Mouse (Mus musculus) hindbrain, embryonic 16.5 days (tissue): Measurements from ENCODE around the gene Galnt4. TPM values are rescaled to one million over a fixed set of nuclear protein-coding genes. Genes with fewer than 3 reads are reported as not detected.
A peak's percentile ranks its signal among the peaks of the same experiment; 100 is the strongest.

Experiments
- ATAC-seq: fragments of 200-750 bp; cut with Nextera tagmentation; 2 replicates; pipeline ENCODE4 v1.8.0; 2017; ENCODE audit warnings: moderate TSS enrichment, moderate library complexity
- H3K27ac ChIP-seq: fragments of 300-500 bp; sonication (generic); 2 replicates; pipeline ENCODE4 v1.5.1; 2014; ENCODE audit warnings: low read depth, mild to moderate bottlenecking, control low read depth, low read length, moderate library complexity
- H3K27me3 ChIP-seq: fragments of 300-500 bp; sonication (generic); replicated peaks from 2 replicates; pipeline ENCODE4 v1.6.1; 2014; ENCODE audit warnings: low read length; ENCODE audit not compliant: control insufficient read depth, insufficient read depth
- H3K36me3 ChIP-seq: fragments of 300-500 bp; sonication (generic); 2 replicates; pipeline ENCODE4 v1.6.1; 2014; ENCODE audit warnings: mild to moderate bottlenecking, low read length, moderate library complexity, mixed read lengths; ENCODE audit not compliant: control insufficient read depth, insufficient read depth
- H3K4me1 ChIP-seq: fragments of 300-500 bp; sonication (generic); 2 replicates; pipeline ENCODE4 v1.6.1; 2014; ENCODE audit warnings: low read depth, low read length; ENCODE audit not compliant: control insufficient read depth, insufficient read depth
- H3K4me2 ChIP-seq: fragments of 300-500 bp; sonication (generic); 2 replicates; pipeline ENCODE4 v1.6.1; 2014; ENCODE audit warnings: mild to moderate bottlenecking, low read length, control low read depth, moderate library complexity
- H3K4me3 ChIP-seq: fragments of 300-500 bp; sonication (generic); 2 replicates; pipeline ENCODE4 v1.5.1; 2014; ENCODE audit warnings: mild to moderate bottlenecking, low read length, control low read depth, moderate library complexity
- H3K9ac ChIP-seq: fragments of 300-500 bp; sonication (generic); 2 replicates; pipeline ENCODE4 v1.6.1; 2014; ENCODE audit warnings: low read depth, mild to moderate bottlenecking, control low read depth, low read length, moderate library complexity
- H3K9me3 ChIP-seq: fragments of 300-500 bp; sonication (generic); 2 replicates; pipeline ENCODE4 v1.6.1; 2014; ENCODE audit warnings: mild to moderate bottlenecking, low read length, moderate library complexity; ENCODE audit not compliant: control insufficient read depth
- WGBS: fragments of 180-500 bp; shearing (Covaris S2); extraction: QIAGEN DNeasy Blood & Tissue Kit; methylation state at CpG from one replicate; pipeline ENCODE4 v1.1.7; 2014; 5-methylcytosine and 5-hydroxymethylcytosine counted together
- polyA plus RNA-seq: library from polyadenylated mRNA; unstranded; fragments of >200 nt; fragmentation: Nextera tagmentation; extraction: Ambion mirVana; gene quantifications from 2 replicates; pipeline ENCODE4 v1.2.1, GENCODE M21; 2015

The Galnt4 gene
- polyA plus RNA-seq, 1 experiment from 2014 or later = 2.9 TPM

GRCm38 (mm10) chr10:99119471-99119870, 11.5 kb downstream of the Galnt4 start:
- 86% methylated on average over 4 of the region's 4 CpGs for WGBS
- ATAC-seq = no peak
- H3K36me3 ChIP-seq = no peaks in the 10 kb centered on the region
- H3K4me1 ChIP-seq = no peaks in the 10 kb centered on the region
- no peak overlapping the region for H3K4me2 ChIP-seq
- no peak overlapping the region for H3K4me3 ChIP-seq
- H3K9me3 ChIP-seq = no peaks in the 10 kb centered on the region
- no peaks in the 10 kb centered on the region for H3K27me3 ChIP-seq
- H3K9ac ChIP-seq = no peak overlapping the region
- no peak overlapping the region for H3K27ac ChIP-seq

GRCm38 (mm10) chr10:99126225-99126624, 18.3 kb downstream of the Galnt4 start, which contains the start of gene Phxr2:
TSS of gene Phxr2 (minus strand) at chr10:99126325.
- Histone ChIP-seq H3K9ac (no peak within 1 kb of the TSS), H3K36me3 (no peaks in the 10 kb centered on the region), H3K9me3 (no peaks in the 10 kb centered on the region), H3K27ac (no peak within 1 kb of the TSS), H3K4me2 (no peak within 1 kb of the TSS), H3K27me3 (no peaks in the 10 kb centered on the region), H3K4me3 (no peak within 1 kb of the TSS), H3K4me1 (peaks cover 3% of the 10 kb centered on the region; the same call in 1 of the 2 replicates)
- 79% methylated on average over 4 of the region's 4 CpGs for WGBS
- no peak for ATAC-seq

DNA sequence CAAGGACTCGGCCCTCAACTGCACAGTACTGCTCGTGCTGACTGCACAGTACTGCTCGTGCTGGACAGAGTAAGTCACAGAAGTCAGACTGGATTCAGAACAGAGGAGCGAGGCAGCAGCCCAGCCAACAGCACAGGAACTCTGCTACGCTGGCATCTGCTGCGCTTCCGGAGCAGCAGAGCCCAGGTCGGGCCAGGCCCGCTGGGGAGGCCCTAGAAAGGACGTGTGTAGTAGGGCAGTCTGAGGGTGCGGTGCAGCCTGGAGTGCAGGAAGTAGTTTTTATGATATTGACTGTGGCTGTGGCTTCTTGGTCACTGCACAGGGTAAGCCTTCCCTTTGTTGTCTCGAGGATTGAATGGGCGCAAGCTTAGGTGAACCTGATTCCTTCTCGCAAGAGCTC, 19.0 kb downstream of the Galnt4 start:
- Histone ChIP-seq H3K9me3 (no peaks in the 10 kb centered on the region), H3K4me1 (peaks cover 3% of the 10 kb centered on the region; the same call in 1 of the 2 replicates), H3K4me3 (no peak overlapping the region), H3K27ac (no peak overlapping the region), H3K9ac (no peak overlapping the region), H3K4me2 (no peak overlapping the region), H3K27me3 (no peaks in the 10 kb centered on the region), H3K36me3 (no peaks in the 10 kb centered on the region)
- WGBS = 89% methylated on average over 12 of the region's 14 CpGs
- no peak for ATAC-seq

DNA sequence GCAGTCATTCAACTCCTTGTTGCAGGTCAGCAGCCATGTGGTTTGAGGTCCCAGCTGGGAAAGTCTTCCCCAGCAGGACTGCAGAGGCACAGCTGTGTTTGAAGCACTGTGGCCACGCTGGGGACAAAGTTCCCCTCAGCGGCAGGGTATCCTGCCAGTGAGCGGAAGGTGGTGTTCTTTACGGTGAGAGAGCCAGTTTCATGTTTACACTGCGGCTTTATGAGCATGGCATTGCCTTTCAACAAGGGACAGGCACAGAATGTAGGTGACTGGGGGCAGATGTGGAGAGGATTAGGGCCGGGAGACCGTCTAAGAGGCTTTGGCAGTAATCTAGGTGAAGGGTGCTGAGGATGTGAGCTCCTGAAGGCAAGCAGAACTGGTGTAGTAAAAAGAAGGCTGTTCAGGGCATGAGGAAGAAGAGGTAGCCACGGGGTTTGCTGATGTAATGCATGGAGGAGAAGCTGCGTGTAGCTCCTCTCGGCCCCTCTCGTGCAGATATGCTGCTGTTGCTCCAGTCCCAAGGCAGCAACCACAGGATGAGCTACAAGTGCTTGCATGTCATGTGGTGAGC, 19.8 kb downstream of the Galnt4 start:
- H3K4me3 ChIP-seq = no peak overlapping the region
- no peak overlapping the region for H3K27ac ChIP-seq
- no peaks in the 10 kb centered on the region for H3K9me3 ChIP-seq
- H3K4me1 ChIP-seq = peaks cover 5% of the 10 kb centered on the region; the same call in 1 of the 2 replicates
- no peak for ATAC-seq
- H3K36me3 ChIP-seq = no peaks in the 10 kb centered on the region
- H3K9ac ChIP-seq = no peak overlapping the region
- H3K27me3 ChIP-seq = no peaks in the 10 kb centered on the region
- no peak overlapping the region for H3K4me2 ChIP-seq
- WGBS = 80% methylated on average over 11 of the region's 11 CpGs

DNA sequence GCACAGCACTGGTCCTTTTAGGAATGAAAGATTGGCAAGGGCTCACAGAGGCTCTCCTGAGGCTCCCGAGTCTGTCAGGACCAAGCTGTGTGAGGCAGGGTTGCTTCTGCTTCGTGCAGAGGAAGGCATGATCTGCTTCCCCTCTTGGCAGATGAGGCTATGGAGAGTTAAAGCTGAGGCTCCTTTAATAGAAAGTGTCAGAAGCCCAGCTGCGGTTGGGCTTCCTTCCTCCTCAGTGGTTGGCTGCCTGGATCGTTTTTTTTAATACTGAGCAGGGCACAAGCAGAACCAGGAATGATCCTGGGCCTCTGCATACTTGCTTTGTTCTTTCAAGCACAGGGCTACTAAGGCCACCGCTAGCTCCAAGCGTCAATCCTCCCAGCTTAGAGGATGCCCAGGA, 22.7 kb downstream of the Galnt4 start:
- WGBS = 41% methylated on average over 6 of the region's 6 CpGs
- Histone ChIP-seq H3K4me2 (no peak overlapping the region), H3K27me3 (no peaks in the 10 kb centered on the region), H3K4me1 (peaks cover 5% of the 10 kb centered on the region; the same call in 1 of the 2 replicates), H3K4me3 (no peak overlapping the region), H3K9me3 (no peaks in the 10 kb centered on the region), H3K36me3 (peaks cover 5% of the 10 kb centered on the region; the same call in 1 of the 2 replicates), H3K27ac (no peak overlapping the region), H3K9ac (no peak overlapping the region)
- peak; percentile 22; the same call in 1 of the 2 replicates for ATAC-seq

- no peak overlapping the region for H3K4me2 ChIP-seq
- WGBS = 60% methylated on average over 5 of the region's 5 CpGs
- peaks cover 5% of the 10 kb centered on the region; the same call in 1 of the 2 replicates for H3K36me3 ChIP-seq
- peaks cover 5% of the 10 kb centered on the region; the same call in 1 of the 2 replicates for H3K4me1 ChIP-seq
- H3K27me3 ChIP-seq = no peaks in the 10 kb centered on the region
- ATAC-seq = peak; percentile 43
- no peak overlapping the region for H3K9ac ChIP-seq
- H3K4me3 ChIP-seq = no peak overlapping the region
- no peak overlapping the region for H3K27ac ChIP-seq
- H3K9me3 ChIP-seq = no peaks in the 10 kb centered on the region
These were observed 23.3 kb downstream of the Galnt4 start for GRCm38 (mm10) chr10:99131298-99131697.

GRCm38 (mm10) chr10:99132189-99132588, 24.2 kb downstream of the Galnt4 start:
- no peak overlapping the region for H3K4me2 ChIP-seq
- WGBS = 61% methylated on average over 6 of the region's 6 CpGs
- H3K4me3 ChIP-seq = no peak overlapping the region
- no peak overlapping the region for H3K27ac ChIP-seq
- peaks cover 5% of the 10 kb centered on the region; the same call in 1 of the 2 replicates for H3K4me1 ChIP-seq
- no peak overlapping the region; the same call in 1 of the 2 replicates for H3K9ac ChIP-seq
- peaks cover 5% of the 10 kb centered on the region; the same call in 1 of the 2 replicates for H3K36me3 ChIP-seq
- peak; percentile 43 for ATAC-seq
- no peaks in the 10 kb centered on the region for H3K9me3 ChIP-seq
- H3K27me3 ChIP-seq = no peaks in the 10 kb centered on the region

DNA sequence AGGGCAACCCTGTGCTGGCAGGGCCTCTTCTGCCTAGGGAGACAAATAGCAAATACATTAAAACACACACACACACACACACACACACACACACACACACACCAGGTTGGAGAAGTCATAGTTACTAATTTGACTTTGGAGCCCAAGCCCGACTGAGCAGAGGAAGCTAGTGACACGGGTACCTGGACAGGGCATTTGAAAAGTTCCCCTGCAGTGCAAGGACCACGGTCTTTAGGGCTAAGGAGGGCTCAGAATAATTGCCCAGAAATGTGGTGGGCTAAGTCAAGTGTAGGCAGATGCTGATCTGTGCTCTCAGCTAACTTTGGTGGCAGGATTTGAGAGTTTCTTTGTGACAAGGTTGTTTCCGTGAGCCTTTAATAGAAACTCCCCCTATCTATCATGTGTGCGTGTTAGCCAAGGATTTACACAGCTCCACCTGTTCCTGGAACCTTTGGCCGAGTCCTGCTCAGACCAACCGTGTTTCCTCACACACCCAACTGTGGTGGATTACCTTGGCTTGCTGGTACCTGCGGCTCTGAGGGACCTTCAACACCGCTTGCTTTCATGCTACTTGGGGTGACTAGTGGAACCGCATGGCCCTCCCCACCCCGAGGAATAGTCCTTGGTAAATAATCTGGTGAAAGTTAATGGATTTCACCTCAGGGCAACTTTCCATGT, 24.8 kb downstream of the Galnt4 start:
- Histone ChIP-seq H3K9ac (no peak overlapping the region), H3K4me2 (no peak overlapping the region), H3K36me3 (peaks cover 5% of the 10 kb centered on the region; the same call in 1 of the 2 replicates), H3K27me3 (no peaks in the 10 kb centered on the region), H3K9me3 (no peaks in the 10 kb centered on the region), H3K4me1 (peaks cover 5% of the 10 kb centered on the region; the same call in 1 of the 2 replicates), H3K4me3 (no peak overlapping the region), H3K27ac (no peak overlapping the region)
- ATAC-seq = no peak
- 89% methylated on average over 11 of the region's 11 CpGs for WGBS

- H3K9ac ChIP-seq = no peak overlapping the region
- no peaks in the 10 kb centered on the region for H3K27me3 ChIP-seq
- H3K9me3 ChIP-seq = no peaks in the 10 kb centered on the region
- no peak overlapping the region for H3K27ac ChIP-seq
- 90% methylated on average over 16 of the region's 16 CpGs for WGBS
- no peak for ATAC-seq
- peaks cover 5% of the 10 kb centered on the region; the same call in 1 of the 2 replicates for H3K36me3 ChIP-seq
- H3K4me2 ChIP-seq = no peak overlapping the region
- peaks cover 5% of the 10 kb centered on the region; the same call in 1 of the 2 replicates for H3K4me1 ChIP-seq
- no peak overlapping the region for H3K4me3 ChIP-seq
These were observed 25.4 kb downstream of the Galnt4 start for GRCm38 (mm10) chr10:99133321-99133875.
